Mouse (Mus musculus) spleen, postnatal 14 days (tissue): ENCODE results near the gene Scfd2.

Source experiments
- DNase-seq, 2 experiments: peaks; one replicate each; pipeline ENCODE4 v3.0.0; 2021 to 2022; ENCODE audit warnings: low spot score in 2 of 2

Gene Scfd2

GRCm38 (mm10) chr5:74531630-74532280, at the start of gene Scfd2:
Scfd2 (minus strand) TSS chr5:74531759.
- peak; percentile 89 to 96 for DNase-seq

GRCm38 (mm10) chr5:74571767-74572166, 40.2 kb upstream of the Scfd2 start:
- no peak for DNase-seq

- DNase-seq = no peak
These were observed 29.6 kb upstream of the Scfd2 start for GRCm38 (mm10) chr5:74561151-74561550.

- no peak for DNase-seq
These were observed 18.0 kb upstream of the Scfd2 start for GRCm38 (mm10) chr5:74549566-74549965.

- DNase-seq = no peak
These were observed 14.0 kb upstream of the Scfd2 start for GRCm38 (mm10) chr5:74545606-74546005.

- DNase-seq = no peak
These were observed 4.8 kb upstream of the Scfd2 start for GRCm38 (mm10) chr5:74536180-74536947.

- DNase-seq = peak; percentile 82 to 83
These were observed 3.9 kb upstream of the Scfd2 start, which contains the start of gene Fip1l1 for GRCm38 (mm10) chr5:74535240-74536021. Fip1l1 (plus strand) TSS chr5:74535449.

GRCm38 (mm10) chr5:74530785-74531184, 774 bp downstream of the Scfd2 start:
- no peak for DNase-seq

DNA sequence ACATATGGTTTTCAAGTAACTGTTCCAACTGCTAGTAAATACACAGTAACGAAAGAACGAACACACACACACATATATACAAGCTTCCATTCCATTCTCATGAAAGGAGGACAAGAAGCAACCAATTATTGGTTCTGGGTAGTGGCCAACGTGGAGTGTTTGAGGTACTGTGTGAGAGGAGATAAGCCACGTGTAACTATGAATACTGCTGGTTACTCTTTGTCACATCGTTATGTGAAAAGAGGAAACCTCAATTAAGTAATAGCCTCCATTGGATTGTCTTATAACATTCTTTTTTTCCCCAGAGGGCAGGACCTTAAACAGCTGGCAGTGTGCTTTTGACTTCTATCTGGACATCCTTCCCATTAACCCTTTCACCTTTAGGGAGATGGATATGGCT, 4.5 kb downstream of the Scfd2 start:
- no peak for DNase-seq

DNA sequence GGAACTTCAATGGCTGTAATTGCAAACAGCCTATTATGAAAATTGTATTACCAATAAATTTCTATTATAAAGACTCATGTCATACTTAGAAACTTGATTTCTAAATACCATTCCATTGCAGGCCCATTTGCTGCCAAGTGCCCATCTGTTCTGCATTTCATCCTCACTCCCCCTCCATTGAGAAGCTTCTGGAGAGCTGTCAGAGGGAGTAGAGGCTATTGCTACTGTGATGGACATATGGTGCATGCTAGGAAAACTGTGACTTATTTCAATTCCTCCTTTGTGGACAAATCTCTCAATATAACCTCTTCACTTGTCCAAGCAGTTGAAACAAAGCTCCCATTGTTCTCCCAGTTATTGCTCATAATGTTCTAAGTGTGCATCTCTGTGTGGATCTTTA, 19.9 kb downstream of the Scfd2 start:
- no peak for DNase-seq

DNA sequence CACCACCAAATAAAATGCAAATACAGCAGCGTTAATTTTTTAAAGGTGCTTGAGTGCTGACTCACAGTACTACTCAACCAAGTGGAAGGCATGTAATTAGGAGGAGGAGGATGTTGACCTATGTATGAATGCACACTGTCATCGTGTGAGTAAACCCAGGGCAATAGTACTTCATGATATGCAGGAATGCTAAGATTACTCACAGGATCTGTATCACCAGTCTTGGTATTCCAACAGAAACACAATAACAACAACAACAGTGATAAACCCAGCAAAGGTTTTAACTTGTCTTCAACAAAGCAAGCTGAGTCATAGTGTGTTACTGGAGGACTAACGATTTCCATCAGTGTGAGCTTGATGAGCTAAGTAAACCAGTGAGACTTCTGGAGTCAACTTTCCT, 38.9 kb downstream of the Scfd2 start:
- no peak for DNase-seq

GRCm38 (mm10) chr5:74484646-74485045, 46.9 kb downstream of the Scfd2 start:
- no peak for DNase-seq

DNA sequence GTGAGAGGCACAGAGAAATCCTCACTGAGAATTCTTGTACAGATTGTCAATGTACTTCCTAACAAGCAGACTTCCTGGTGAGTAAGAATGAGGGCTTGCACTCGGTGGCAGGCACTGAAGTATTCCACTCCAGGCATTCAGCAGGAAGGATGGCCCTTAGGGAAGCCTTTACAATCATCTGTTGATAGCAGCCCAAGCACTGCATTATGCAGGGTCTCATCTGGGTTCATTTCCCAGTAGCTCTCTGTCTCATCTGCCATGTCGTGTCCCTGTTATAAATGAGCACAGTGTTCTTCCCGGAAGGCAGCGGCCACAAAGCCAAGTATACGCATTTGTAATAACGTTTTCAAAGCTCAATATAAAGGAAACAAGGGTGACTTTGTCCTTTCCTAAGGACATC, 48.9 kb downstream of the Scfd2 start:
- DNase-seq = no peak

DNA sequence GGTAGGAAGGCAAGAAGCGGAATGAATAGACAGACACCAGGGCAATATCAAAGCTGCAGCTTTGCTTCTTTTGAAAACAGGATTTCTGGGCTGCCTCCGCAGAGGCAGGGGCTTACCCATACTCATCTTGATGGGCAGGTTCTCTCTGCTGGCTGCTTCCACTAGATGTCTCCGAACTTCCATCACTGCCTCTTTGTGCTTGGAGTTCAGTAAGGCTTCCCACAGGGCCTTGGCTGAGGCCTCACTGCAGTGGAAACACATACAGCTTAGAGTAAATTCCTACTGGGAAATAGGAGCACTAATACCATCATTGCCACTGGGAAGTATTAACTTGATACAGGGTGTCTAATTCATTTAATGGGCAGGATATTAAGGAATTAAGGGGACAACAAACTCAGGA, 49.5 kb downstream of the Scfd2 start:
- no peak for DNase-seq

- no peak for DNase-seq
These were observed 51.1 kb downstream of the Scfd2 start for GRCm38 (mm10) chr5:74480409-74480808.

DNA sequence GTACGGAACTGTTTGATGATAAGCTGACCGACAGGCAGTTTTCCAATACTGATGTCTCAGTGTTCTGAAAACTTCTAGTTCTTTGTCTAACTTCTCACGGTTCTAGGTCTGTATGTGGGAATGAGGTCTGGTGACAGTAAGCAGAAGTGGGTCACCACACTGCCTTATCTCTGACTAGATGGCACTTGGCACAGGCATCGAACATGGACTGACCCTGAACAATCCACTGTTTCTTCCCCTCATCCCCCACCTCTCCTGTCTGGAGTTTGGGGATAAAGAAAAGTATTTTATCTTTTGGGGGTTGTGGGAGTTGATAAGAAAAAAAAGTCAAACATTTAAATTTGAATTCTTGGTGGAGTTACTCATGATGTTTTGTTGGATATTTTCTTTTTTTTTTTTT, 51.6 kb downstream of the Scfd2 start:
- DNase-seq = no peak

DNA sequence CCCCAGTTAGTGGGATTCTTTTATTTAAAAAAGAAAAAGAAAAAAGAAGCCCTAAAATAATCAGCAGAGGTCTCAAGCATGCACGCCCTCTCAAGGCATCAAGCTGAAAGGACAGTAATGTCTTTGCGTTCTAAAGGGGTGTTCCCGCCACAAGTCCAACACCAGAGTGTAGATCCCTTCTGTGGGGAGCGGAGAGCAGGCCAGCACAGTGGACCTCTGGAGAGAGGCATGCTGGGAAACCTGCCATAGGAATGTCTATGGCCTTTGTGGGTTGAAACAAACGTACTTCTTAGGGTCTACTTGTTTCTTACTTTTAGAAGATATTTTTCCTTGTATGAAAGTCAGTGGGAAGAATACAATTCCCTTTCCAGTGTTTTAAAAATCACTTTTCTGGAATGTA, 52.4 kb downstream of the Scfd2 start:
- no peak for DNase-seq

- DNase-seq = no peak
These were observed 55.0 kb downstream of the Scfd2 start for GRCm38 (mm10) chr5:74476551-74476950.

DNA sequence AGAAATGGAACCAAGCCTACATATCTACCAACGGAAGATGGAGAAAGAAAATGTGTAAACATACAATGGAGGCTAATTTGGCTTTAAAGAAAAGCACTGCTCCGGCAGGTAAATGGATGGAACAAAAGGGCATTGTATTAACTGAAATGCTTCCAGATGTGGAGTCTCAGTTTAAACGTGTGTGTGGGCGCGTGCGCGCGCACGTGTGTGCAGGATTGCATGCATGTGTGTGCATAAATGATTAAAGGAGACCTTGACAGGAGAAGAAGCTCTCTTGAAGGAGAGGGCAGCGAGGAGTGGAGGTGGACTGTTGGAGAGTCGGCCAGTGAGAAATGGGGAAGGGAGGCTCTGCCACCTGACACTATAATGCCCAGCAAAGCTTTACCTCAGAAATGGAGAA, 58.4 kb downstream of the Scfd2 start:
- no peak for DNase-seq

- DNase-seq = no peak
These were observed 60.7 kb downstream of the Scfd2 start for GRCm38 (mm10) chr5:74470819-74471218.

GRCm38 (mm10) chr5:74469620-74470019, 61.9 kb downstream of the Scfd2 start:
- DNase-seq = no peak

GRCm38 (mm10) chr5:74467753-74468152, 63.8 kb downstream of the Scfd2 start:
- no peak for DNase-seq

- no peak for DNase-seq
These were observed 74.8 kb downstream of the Scfd2 start for GRCm38 (mm10) chr5:74456759-74457158.
